Mouse (Mus musculus) layer of hippocampus, adult 2 months (tissue): ENCODE measurements around the gene Akap14. TPM values are rescaled to one million over a fixed set of nuclear protein-coding genes. Genes with fewer than 3 reads are reported as not detected.

ENCODE experiments used
- DNase-seq, 2 experiments: peaks; one replicate each; pipeline ENCODE4 v3.0.0; 2022; ENCODE audit warnings: low spot score in 2 of 2
- H3K27ac ChIP-seq: fragments of 200-600 bp; 2 replicates; pipeline ENCODE4 v1.8.1; 2022
- H3K4me3 ChIP-seq: fragments of 200-600 bp; 2 replicates; pipeline ENCODE4 v1.8.1; 2022; ENCODE audit warnings: mild to moderate bottlenecking
- CTCF ChIP-seq: fragments of 200-600 bp; conservative IDR thresholded peaks from 2 replicates; pipeline ENCODE4 v1.8.1; 2022; ENCODE audit warnings: antibody characterized with exemption, mild to moderate bottlenecking, moderate library complexity
- total RNA-seq, 2 experiments: library from RNA; stranded (reverse); gene quantifications; 2 replicates each; pipeline ENCODE4 v1.2.3; 2021

Gene Akap14
- total RNA-seq, 2 experiments from 2014 or later, result 0.26 TPM; not detected in 1

- H3K27ac ChIP-seq, result peak within 1 kb of the TSS; percentile 86
- peak; percentile 61 to 76 for DNase-seq
- TF ChIP-seq CTCF, result no peak
- H3K4me3 ChIP-seq, result peak within 1 kb of the TSS; percentile 73
These were observed 41.8 kb downstream of the Akap14 start, which contains the start of gene Nkap for GRCm38 (mm10) chrX:37126671-37127358. TSS of gene Nkap (plus strand) at chrX:37126795.

- no peak for DNase-seq
- TF ChIP-seq CTCF, result no peak
- H3K27ac ChIP-seq, result no peak overlapping the region
These were observed 43.1 kb downstream of the Akap14 start for GRCm38 (mm10) chrX:37125511-37125910.

GRCm38 (mm10) chrX:37120212-37120611 lies 48.4 kb downstream of the Akap14 start:
- Histone ChIP-seq H3K27ac (no peak overlapping the region), H3K4me3 (no peak overlapping the region)
- no peak for TF ChIP-seq CTCF
- no peak for DNase-seq

More at GRCm38 (mm10) chrX:37125511-37125910, 43.1 kb downstream of the Akap14 start:
- no peak overlapping the region for H3K4me3 ChIP-seq

GRCm38 (mm10) chrX:37119585-37119984 lies 49.1 kb downstream of the Akap14 start:
- TF ChIP-seq CTCF, result no peak
- Histone ChIP-seq H3K4me3 (no peak overlapping the region), H3K27ac (no peak overlapping the region)
- no peak for DNase-seq

GRCm38 (mm10) chrX:37117085-37117484 lies 51.6 kb downstream of the Akap14 start:
- no peak for DNase-seq
- no peak overlapping the region for H3K27ac ChIP-seq

GRCm38 (mm10) chrX:37110881-37111193 lies 57.8 kb downstream of the Akap14 start:
- peak overlapping the region; percentile 84; the same call in 1 of the 2 replicates for H3K4me3 ChIP-seq

More at GRCm38 (mm10) chrX:37117085-37117484, 51.6 kb downstream of the Akap14 start:
- no peak for TF ChIP-seq CTCF
- no peak overlapping the region for H3K4me3 ChIP-seq

GRCm38 (mm10) chrX:37110193-37110880 lies 58.3 kb downstream of the Akap14 start, which contains the start of gene Upf3b:
TSS of gene Upf3b (minus strand) at chrX:37110322.
- peak within 1 kb of the TSS; percentile 82 for H3K27ac ChIP-seq
- 0 out of 2 replicates have a peak, but pooled peaks have one; percentile 22 for TF ChIP-seq CTCF
- DNase-seq, result peak; percentile 87 to 95
- H3K4me3 ChIP-seq, result peak within 1 kb of the TSS; percentile 84

More at GRCm38 (mm10) chrX:37110881-37111193, 57.8 kb downstream of the Akap14 start:
- H3K27ac ChIP-seq, result 0 out of 2 replicates have a peak overlapping the region, but pooled peaks have one; percentile 48
- TF ChIP-seq CTCF, result no peak
- no peak for DNase-seq

GRCm38 (mm10) chrX:37109526-37110192 lies 59.0 kb downstream of the Akap14 start:
- Histone ChIP-seq H3K27ac (peak overlapping the region; percentile 82), H3K4me3 (peak overlapping the region; percentile 84)
- DNase-seq, result no peak
- no peak for TF ChIP-seq CTCF

GRCm38 (mm10) chrX:37103826-37104225 lies 64.8 kb downstream of the Akap14 start:
- DNase-seq, result no peak
- Histone ChIP-seq H3K27ac (no peak overlapping the region), H3K4me3 (no peak overlapping the region)
- peak; percentile 66 for TF ChIP-seq CTCF

Other genes with a start within 250 kb of the Akap14 start
- gene Sept6, start 177.0 kb downstream of the Akap14 start, total RNA-seq, result 10 to 100 TPM; 50.4 to 51.9 TPM
- not detected for gene Sowahd, start 120.0 kb downstream of the Akap14 start, total RNA-seq
- gene Rpl39, start 83.4 kb downstream of the Akap14 start, total RNA-seq, result 100 to 1,000 TPM; 227 to 242 TPM
- gene Upf3b, start 58.5 kb downstream of the Akap14 start, total RNA-seq, result 10 to 100 TPM; 18.9 to 20.5 TPM
- gene Nkap, start 42.0 kb downstream of the Akap14 start, total RNA-seq, result 10 to 100 TPM; 13.5 to 15.2 TPM
- gene Ndufa1, start 22.3 kb upstream of the Akap14 start, total RNA-seq, result 100 to 1,000 TPM; 200 to 205 TPM
- 1 to 10 TPM; 7.9 to 9.4 TPM for gene Rnf113a1, start 22.4 kb upstream of the Akap14 start, total RNA-seq
- gene Gm9, start 42.2 kb upstream of the Akap14 start, total RNA-seq, result not detected
- not detected for gene Rhox1, start 53.4 kb upstream of the Akap14 start, total RNA-seq
- gene Rhox2a, start 76.1 kb upstream of the Akap14 start, total RNA-seq, result not detected
- not detected for gene Rhox3a, start 81.1 kb upstream of the Akap14 start, total RNA-seq
- gene Rhox4a, start 96.5 kb upstream of the Akap14 start, total RNA-seq, result not detected
- gene Rhox3a2, start 211.2 kb upstream of the Akap14 start, total RNA-seq, result not detected
- not detected for gene Rhox4a2, start 222.0 kb upstream of the Akap14 start, total RNA-seq
- not detected for gene Rhox2b, start 243.2 kb upstream of the Akap14 start, total RNA-seq